Mouse (Mus musculus) heart, postnatal 4 days (tissue): ENCODE measurements around the gene Rptor. TPM values are rescaled to one million over a fixed set of nuclear protein-coding genes. Genes with fewer than 3 reads are reported as not detected.

ENCODE experiments used
- DNase-seq: peaks from one replicate; pipeline ENCODE4 v3.0.0; 2021
- total RNA-seq, 2 experiments: library from RNA; stranded (reverse); gene quantifications; 2 replicates each; pipeline ENCODE4 v1.2.3; 2021

Gene Rptor
- total RNA-seq, 2 experiments from 2014 or later = 44.2 to 45.6 TPM

GRCm38 (mm10) chr11:119868138-119868537, 265.4 kb downstream of the Rptor start:
- no peak for DNase-seq

- no peak for DNase-seq
These were observed 265.9 kb downstream of the Rptor start for GRCm38 (mm10) chr11:119868556-119868955.

GRCm38 (mm10) chr11:119871141-119871540, 268.4 kb downstream of the Rptor start:
- no peak for DNase-seq

GRCm38 (mm10) chr11:119873643-119874042, 270.9 kb downstream of the Rptor start:
- no peak for DNase-seq

- DNase-seq = no peak
These were observed 272.1 kb downstream of the Rptor start for GRCm38 (mm10) chr11:119874841-119875240.

- no peak for DNase-seq
These were observed 273.0 kb downstream of the Rptor start for GRCm38 (mm10) chr11:119875685-119876084.

- no peak for DNase-seq
These were observed 274.4 kb downstream of the Rptor start for GRCm38 (mm10) chr11:119877124-119877523.

GRCm38 (mm10) chr11:119879573-119879972, 276.9 kb downstream of the Rptor start:
- no peak for DNase-seq

- DNase-seq = no peak
These were observed 280.9 kb downstream of the Rptor start for GRCm38 (mm10) chr11:119883646-119884045.

- no peak for DNase-seq
These were observed 287.3 kb downstream of the Rptor start for GRCm38 (mm10) chr11:119889966-119890365.

GRCm38 (mm10) chr11:119891601-119892215, 289.0 kb downstream of the Rptor start:
- no peak for DNase-seq

- DNase-seq = no peak
These were observed 291.0 kb downstream of the Rptor start for GRCm38 (mm10) chr11:119893667-119894236.

GRCm38 (mm10) chr11:119894634-119895033, 291.9 kb downstream of the Rptor start:
- no peak for DNase-seq

GRCm38 (mm10) chr11:119897041-119897440, 294.3 kb downstream of the Rptor start:
- no peak for DNase-seq

GRCm38 (mm10) chr11:119898976-119899375, 296.3 kb downstream of the Rptor start:
- DNase-seq = no peak

- no peak for DNase-seq
These were observed 298.5 kb downstream of the Rptor start for GRCm38 (mm10) chr11:119901174-119901573.

- no peak for DNase-seq
These were observed 300.2 kb downstream of the Rptor start for GRCm38 (mm10) chr11:119902891-119903290.

- peak; percentile 73 for DNase-seq
These were observed 302.0 kb downstream of the Rptor start for GRCm38 (mm10) chr11:119904621-119905286.

- DNase-seq = no peak
These were observed 303.1 kb downstream of the Rptor start for GRCm38 (mm10) chr11:119905794-119906193.

GRCm38 (mm10) chr11:119907006-119907650, 304.4 kb downstream of the Rptor start:
- no peak for DNase-seq

- DNase-seq = no peak
These were observed 305.0 kb downstream of the Rptor start for GRCm38 (mm10) chr11:119907711-119908110.

- DNase-seq = peak; percentile 86
These were observed 306.7 kb downstream of the Rptor start for GRCm38 (mm10) chr11:119909436-119909835.

GRCm38 (mm10) chr11:119912845-119913244, 310.1 kb downstream of the Rptor start:
- DNase-seq = no peak
